Mouse (Mus musculus): ENCODE data around the gene Blcap. TPM values are rescaled to one million over a fixed set of nuclear protein-coding genes. Genes with fewer than 3 reads are reported as not detected.

Blcap gene
- total and polyA plus RNA-seq, 3 experiments = 54.3 to 62.4 (median 55.6) TPM

GRCm38 (mm10) chr2:157540073-157540952, 30.8 kb downstream of the Blcap start:
- H3K27me3 ChIP-seq (ENCODE audit: control insufficient read depth, insufficient read depth, low read length) = no peaks in the 10 kb centered on the region
- H3K36me3 ChIP-seq (ENCODE audit: control insufficient read depth, insufficient read depth, low read length) = no peaks in the 10 kb centered on the region
- no peak overlapping the region for H3K4me3 ChIP-seq
- peak overlapping the region; percentile 36 for H3K27ac ChIP-seq
- 55% methylated on average over 24 of the region's 24 CpGs for WGBS
- peaks cover 5% of the 10 kb centered on the region for H3K4me1 ChIP-seq (ENCODE audit: control insufficient read depth, insufficient read depth, low read length)
- TF ChIP-seq CTCF (IDR thresholded peaks at IDR 0.05) (no peak), EP300 (IDR thresholded peaks at IDR 0.05; ENCODE audit: insufficient read depth, low read depth, low read length) (no peak), POLR2A (IDR thresholded peaks at IDR 0.05; ENCODE audit: insufficient read depth, low read depth, low read length) (no peak)
- DNase-seq = peak; percentile 70 to 73
- intact Hi-C loops (cut with DNase I) = no loop called here
- no peaks in the 10 kb centered on the region for H3K79me2 ChIP-seq (replicated peaks; ENCODE audit: control insufficient read depth, insufficient read depth, low read length)
- 0 out of 2 replicates have a peak overlapping the region, but pooled peaks have one; percentile 12 for H3K9ac ChIP-seq (ENCODE audit: low read depth, low read length)

DNA sequence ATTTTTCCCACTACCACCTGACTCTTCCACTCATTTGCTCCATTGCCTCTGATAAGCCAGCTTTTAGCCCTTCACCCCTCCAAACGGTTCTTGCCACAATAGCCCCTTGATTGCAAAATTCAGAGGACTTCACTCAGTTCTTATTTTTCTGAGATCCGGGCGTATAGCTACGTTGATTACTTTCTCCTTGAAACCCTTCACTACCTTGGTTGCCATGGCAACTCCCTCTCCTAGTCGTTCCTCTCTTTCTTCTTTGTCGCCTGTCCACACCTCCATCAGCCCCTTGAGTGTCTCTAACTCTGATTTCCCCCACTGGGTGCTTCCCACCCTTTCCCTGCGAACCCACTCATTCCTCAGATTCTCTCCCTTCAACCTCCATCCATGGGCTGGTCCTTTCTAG, 34.0 kb downstream of the Blcap start:
- no peak overlapping the region for H3K4me3 ChIP-seq
- H3K9ac ChIP-seq (ENCODE audit: low read depth, low read length) = no peak overlapping the region
- H3K36me3 ChIP-seq (ENCODE audit: control insufficient read depth, insufficient read depth, low read length) = no peaks in the 10 kb centered on the region
- no peaks in the 10 kb centered on the region for H3K79me2 ChIP-seq (replicated peaks; ENCODE audit: control insufficient read depth, insufficient read depth, low read length)
- H3K27ac ChIP-seq = no peak overlapping the region
- H3K4me1 ChIP-seq (ENCODE audit: control insufficient read depth, insufficient read depth, low read length) = peaks cover 5% of the 10 kb centered on the region
- intact Hi-C loops (cut with DNase I) = loop anchor here (5.0 kb wide), 1 partner anchor 55 kb away; no protein-coding TSS in a partner anchor
- DNase-seq = no peak
- WGBS = 42% methylated on average over 7 of the region's 7 CpGs
- no peak for TF ChIP-seq CTCF (IDR thresholded peaks at IDR 0.05)
- TF ChIP-seq EP300 (IDR thresholded peaks at IDR 0.05; ENCODE audit: insufficient read depth, low read depth, low read length) = no peak
- TF ChIP-seq POLR2A (IDR thresholded peaks at IDR 0.05; ENCODE audit: insufficient read depth, low read depth, low read length) = no peak
- no peaks in the 10 kb centered on the region; the same call in 1 of the 2 replicates for H3K27me3 ChIP-seq (ENCODE audit: control insufficient read depth, insufficient read depth, low read length)

DNA sequence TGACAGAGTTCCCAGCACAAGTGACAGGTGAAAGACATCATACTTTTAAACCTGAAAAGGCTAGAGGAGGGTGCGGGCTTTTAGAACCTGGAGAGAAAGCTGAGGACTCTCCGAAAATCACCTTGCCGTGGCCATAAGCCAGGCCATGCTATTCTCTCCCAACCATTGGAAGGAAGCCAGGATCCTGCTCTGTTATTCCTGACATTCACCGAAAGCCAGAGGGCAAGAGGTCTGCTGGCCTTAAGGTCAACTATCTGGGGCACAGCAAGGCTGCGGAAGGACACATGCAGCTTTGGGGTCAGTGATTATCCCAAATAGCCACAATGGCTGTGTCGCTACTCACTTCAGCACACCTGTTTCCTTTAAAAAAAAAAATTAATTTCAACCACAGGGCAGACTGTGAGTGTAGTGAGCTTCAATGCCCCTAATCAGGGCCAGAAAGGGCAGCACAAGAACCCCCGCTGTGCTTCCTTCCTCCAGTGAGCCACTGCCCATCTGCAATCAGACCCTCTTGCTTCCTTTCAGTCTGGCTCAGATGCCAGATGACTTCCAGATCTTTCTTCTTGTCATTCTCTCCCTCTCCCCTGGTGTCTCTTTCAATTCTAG, 34.5 kb downstream of the Blcap start:
- DNase-seq = no peak
- peaks cover 5% of the 10 kb centered on the region for H3K4me1 ChIP-seq (ENCODE audit: control insufficient read depth, insufficient read depth, low read length)
- intact Hi-C loops (cut with DNase I) = loop anchor here (5.0 kb wide), 1 partner anchor 54 kb away; no protein-coding TSS in a partner anchor
- no peak overlapping the region for H3K27ac ChIP-seq
- TF ChIP-seq EP300 (IDR thresholded peaks at IDR 0.05; ENCODE audit: insufficient read depth, low read depth, low read length) (no peak), CTCF (IDR thresholded peaks at IDR 0.05) (no peak), POLR2A (IDR thresholded peaks at IDR 0.05; ENCODE audit: insufficient read depth, low read depth, low read length) (no peak)
- H3K9ac ChIP-seq (ENCODE audit: low read depth, low read length) = no peak overlapping the region
- H3K36me3 ChIP-seq (ENCODE audit: control insufficient read depth, insufficient read depth, low read length) = no peaks in the 10 kb centered on the region
- no peak overlapping the region for H3K4me3 ChIP-seq
- no peaks in the 10 kb centered on the region; the same call in 1 of the 2 replicates for H3K27me3 ChIP-seq (ENCODE audit: control insufficient read depth, insufficient read depth, low read length)
- no peaks in the 10 kb centered on the region for H3K79me2 ChIP-seq (replicated peaks; ENCODE audit: control insufficient read depth, insufficient read depth, low read length)
- 26% methylated on average over 7 of the region's 7 CpGs for WGBS

DNA sequence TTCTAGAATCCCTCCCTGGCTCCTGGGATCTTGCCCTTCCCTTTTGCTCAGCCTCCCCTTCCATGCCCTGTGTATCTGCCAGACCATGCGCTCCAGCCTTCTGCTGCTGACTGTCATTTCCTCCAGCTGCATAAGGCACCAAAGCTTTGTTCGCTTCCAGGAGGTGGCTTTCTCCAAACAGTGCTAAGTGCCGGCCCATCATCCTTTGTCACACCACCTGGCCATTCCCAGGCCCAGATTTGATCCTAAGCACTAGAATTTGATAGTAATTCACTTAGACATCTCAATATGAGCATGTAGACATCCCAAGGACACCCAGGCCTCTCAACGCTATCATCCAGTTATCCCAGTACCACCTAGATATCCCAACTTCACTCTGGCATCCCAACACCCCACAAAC, 36.9 kb downstream of the Blcap start:
- Histone ChIP-seq H3K4me1 (ENCODE audit: control insufficient read depth, insufficient read depth, low read length) (peaks cover 2% of the 10 kb centered on the region), H3K9ac (ENCODE audit: low read depth, low read length) (no peak overlapping the region), H3K27ac (no peak overlapping the region), H3K27me3 (ENCODE audit: control insufficient read depth, insufficient read depth, low read length) (no peaks in the 10 kb centered on the region; the same call in 1 of the 2 replicates), H3K79me2 (replicated peaks; ENCODE audit: control insufficient read depth, insufficient read depth, low read length) (no peaks in the 10 kb centered on the region), H3K4me3 (no peak overlapping the region), H3K36me3 (ENCODE audit: control insufficient read depth, insufficient read depth, low read length) (no peaks in the 10 kb centered on the region)
- DNase-seq = no peak
- intact Hi-C loops (cut with DNase I) = no loop called here
- no peak for TF ChIP-seq EP300 (IDR thresholded peaks at IDR 0.05; ENCODE audit: insufficient read depth, low read depth, low read length)
- TF ChIP-seq CTCF (IDR thresholded peaks at IDR 0.05) = no peak
- no peak for TF ChIP-seq POLR2A (IDR thresholded peaks at IDR 0.05; ENCODE audit: insufficient read depth, low read depth, low read length)
- 68% methylated on average over 4 of the region's 4 CpGs for WGBS

DNA sequence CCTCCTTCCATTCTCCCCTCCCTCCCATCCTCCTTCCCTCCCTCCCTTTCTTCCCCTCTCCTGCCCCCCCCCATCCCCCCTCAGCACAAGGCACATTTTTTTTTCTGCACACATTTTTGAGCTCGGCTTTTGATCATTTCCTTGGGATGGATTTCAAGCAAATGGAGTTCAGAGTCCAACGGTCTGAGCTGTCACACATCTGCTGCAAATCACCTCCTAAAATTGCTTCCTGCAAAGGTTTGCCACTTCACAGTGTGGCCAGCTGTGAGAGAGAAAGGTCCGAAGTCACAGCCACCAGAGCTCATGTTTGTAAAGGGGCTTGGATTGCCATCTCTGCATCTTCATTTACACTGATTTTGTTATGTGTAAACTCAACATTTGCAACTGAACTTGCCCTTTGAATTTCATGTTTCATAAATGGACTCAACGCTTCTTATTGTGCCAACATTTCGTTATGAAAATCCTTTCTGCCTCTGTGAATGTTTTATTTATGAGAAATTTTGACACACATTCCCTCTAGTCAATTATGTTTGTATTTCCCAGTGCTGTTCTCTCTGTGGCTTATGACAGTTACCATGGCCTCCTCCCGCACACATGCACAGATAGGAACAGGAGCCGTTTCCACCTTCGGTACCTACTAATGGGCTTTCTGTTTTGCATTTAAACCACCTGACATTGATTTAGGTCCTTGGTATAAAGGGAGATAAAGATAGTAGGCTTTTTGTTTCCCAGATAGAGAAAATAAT, 39.2 kb downstream of the Blcap start:
- Histone ChIP-seq H3K79me2 (replicated peaks; ENCODE audit: control insufficient read depth, insufficient read depth, low read length) (no peaks in the 10 kb centered on the region), H3K9ac (ENCODE audit: low read depth, low read length) (no peak overlapping the region), H3K27ac (no peak overlapping the region), H3K27me3 (ENCODE audit: control insufficient read depth, insufficient read depth, low read length) (no peaks in the 10 kb centered on the region; the same call in 1 of the 2 replicates), H3K36me3 (ENCODE audit: control insufficient read depth, insufficient read depth, low read length) (no peaks in the 10 kb centered on the region), H3K4me1 (ENCODE audit: control insufficient read depth, insufficient read depth, low read length) (peaks cover 2% of the 10 kb centered on the region), H3K4me3 (no peak overlapping the region)
- DNase-seq = no peak
- TF ChIP-seq CTCF (IDR thresholded peaks at IDR 0.05) = no peak
- TF ChIP-seq POLR2A (IDR thresholded peaks at IDR 0.05; ENCODE audit: insufficient read depth, low read depth, low read length) = no peak
- no peak for TF ChIP-seq EP300 (IDR thresholded peaks at IDR 0.05; ENCODE audit: insufficient read depth, low read depth, low read length)
- WGBS = 58% methylated on average over 8 of the region's 8 CpGs
- intact Hi-C loops (cut with DNase I) = no loop called here
